Mouse (Mus musculus) lung, embryonic 14.5 days (tissue): ENCODE data around the gene Plekhg3. TPM values are rescaled to one million over a fixed set of nuclear protein-coding genes. Genes with fewer than 3 reads are reported as not detected.

ENCODE experiments used
- ATAC-seq: fragments of 200-750 bp; cut with Nextera tagmentation; 2 replicates; pipeline ENCODE4 v1.8.0; 2017; ENCODE audit warnings: mild to moderate bottlenecking, moderate TSS enrichment, moderate library complexity; ENCODE audit not compliant: insufficient read depth
- DNase-seq: peaks from one replicate; pipeline ENCODE4 v3.0.0-alpha.2; 2015
- H3K27ac ChIP-seq: fragments of 300-500 bp; sonication (generic); 2 replicates; pipeline ENCODE4 v1.5.1; 2014; ENCODE audit warnings: low read depth, mild to moderate bottlenecking, moderate library complexity
- H3K27me3 ChIP-seq: fragments of 300-500 bp; sonication (generic); 2 replicates; pipeline ENCODE4 v1.6.1; 2014; ENCODE audit warnings: low read length, control low read depth; ENCODE audit not compliant: insufficient read depth
- H3K36me3 ChIP-seq: fragments of 300-500 bp; sonication (generic); 2 replicates; pipeline ENCODE4 v1.6.1; 2014; ENCODE audit warnings: control low read depth; ENCODE audit not compliant: insufficient read depth
- H3K4me1 ChIP-seq: fragments of 300-500 bp; sonication (generic); 2 replicates; pipeline ENCODE4 v1.6.1; 2014; ENCODE audit warnings: antibody characterized with exemption, control low read depth; ENCODE audit not compliant: insufficient read depth
- H3K4me2 ChIP-seq: fragments of 300-500 bp; sonication (generic); 2 replicates; pipeline ENCODE4 v1.6.1; 2014; ENCODE audit warnings: mild to moderate bottlenecking
- H3K4me3 ChIP-seq: fragments of 300-500 bp; sonication (generic); 2 replicates; pipeline ENCODE4 v1.5.1; 2014; ENCODE audit warnings: low read depth, low read length
- H3K9ac ChIP-seq: fragments of 300-500 bp; sonication (generic); 2 replicates; pipeline ENCODE4 v1.6.1; 2014
- H3K9me3 ChIP-seq: fragments of 300-500 bp; sonication (generic); 2 replicates; pipeline ENCODE4 v1.6.1; 2016; ENCODE audit warnings: low read depth, low read length, control low read depth
- CTCF ChIP-seq: IDR thresholded peaks from 2 replicates; pipeline ENCODE4 v1.5.1; 2016; ENCODE audit warnings: antibody characterized with exemption, low read depth
- WGBS: fragments of 180-500 bp; shearing (Covaris S2); extraction: QIAGEN DNeasy Blood & Tissue Kit; methylation state at CpG from one replicate; pipeline ENCODE4 v1.1.7; 2014; 5-methylcytosine and 5-hydroxymethylcytosine counted together
- polyA plus RNA-seq: library from polyadenylated mRNA; unstranded; fragments of >200 nt; fragmentation: Nextera tagmentation; extraction: Ambion mirVana; gene quantifications from 2 replicates; pipeline ENCODE4 v1.2.1, GENCODE M21; 2014

The Plekhg3 gene
- polyA plus RNA-seq, 1 experiment from 2014 or later: 9.0 TPM

DNA sequence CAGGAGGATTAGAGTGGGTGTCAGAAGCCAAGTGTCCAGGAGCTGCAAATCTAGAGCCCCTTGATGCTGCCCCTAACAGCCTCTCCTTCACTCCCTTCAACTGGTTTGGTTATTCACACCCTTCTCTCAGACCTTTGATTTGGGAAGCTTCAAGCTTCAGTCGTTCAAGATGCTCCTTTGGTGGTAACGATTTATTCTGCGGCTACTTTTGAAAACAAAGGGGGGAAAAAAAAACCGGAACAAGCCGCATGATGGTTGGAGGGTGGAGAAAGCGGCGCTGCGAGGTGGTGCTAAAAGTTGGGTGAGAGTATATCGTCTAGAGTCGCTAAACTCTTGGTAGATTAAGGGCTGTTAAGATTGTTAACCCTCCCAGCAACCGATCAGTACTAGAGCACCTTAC, 3.5 kb downstream of the Plekhg3 start:
- peaks cover 26% of the 10 kb centered on the region for H3K27me3 ChIP-seq
- TF ChIP-seq CTCF: no peak
- H3K9me3 ChIP-seq: no peaks in the 10 kb centered on the region
- no peaks in the 10 kb centered on the region for H3K4me1 ChIP-seq
- ATAC-seq (no peak), DNase-seq (no peak)
- H3K36me3 ChIP-seq: no peaks in the 10 kb centered on the region
- WGBS: 4% methylated on average over 11 of the region's 11 CpGs
- peak overlapping the region; percentile 86 for H3K27ac ChIP-seq
- H3K9ac ChIP-seq: peak overlapping the region; percentile 82
- peak overlapping the region; percentile 86 for H3K4me2 ChIP-seq
- peak overlapping the region; percentile 73 for H3K4me3 ChIP-seq

DNA sequence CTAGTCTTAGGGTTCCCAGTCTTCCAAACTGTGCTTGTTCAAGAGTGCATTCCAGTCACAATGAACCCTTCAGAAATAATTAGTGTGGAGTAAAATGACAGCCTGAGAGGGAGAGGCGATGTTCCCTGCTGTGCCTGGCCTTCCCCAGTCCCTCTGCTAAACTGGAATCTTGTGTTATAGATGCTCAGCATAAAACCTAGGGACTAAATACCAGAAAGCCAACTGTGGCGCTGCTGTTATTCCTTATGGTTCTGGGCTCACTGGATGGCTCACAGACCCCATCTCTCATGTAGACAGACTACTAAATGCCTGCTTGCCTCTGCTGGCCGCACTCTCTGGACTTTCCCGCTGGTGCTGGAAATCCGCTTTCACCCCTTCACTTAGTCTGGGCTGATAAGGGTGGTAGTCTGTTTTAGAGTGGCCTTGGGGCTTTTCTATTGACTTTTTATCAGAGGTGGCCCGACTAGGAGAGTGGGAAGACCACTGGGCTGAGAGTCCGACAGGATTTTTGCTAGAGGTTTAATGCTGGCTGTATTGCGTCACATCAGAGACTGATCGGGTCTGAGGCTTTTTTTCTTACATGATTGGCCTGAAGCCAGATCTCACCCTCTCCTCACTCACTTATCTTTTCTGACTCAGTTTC, 4.1 kb downstream of the Plekhg3 start:
- no peaks in the 10 kb centered on the region; the same call in 1 of the 2 replicates for H3K9me3 ChIP-seq
- peaks cover 26% of the 10 kb centered on the region for H3K27me3 ChIP-seq
- H3K4me2 ChIP-seq: peak overlapping the region; percentile 86
- H3K36me3 ChIP-seq: no peaks in the 10 kb centered on the region
- ATAC-seq: no peak; the same call in 1 of the 2 replicates
- no peaks in the 10 kb centered on the region for H3K4me1 ChIP-seq
- WGBS: 9% methylated on average over 9 of the region's 9 CpGs
- peak; percentile 61 for DNase-seq
- H3K27ac ChIP-seq: peak overlapping the region; percentile 86; the same call in 1 of the 2 replicates
- peak overlapping the region; percentile 73 for H3K4me3 ChIP-seq
- no peak for TF ChIP-seq CTCF
- H3K9ac ChIP-seq: peak overlapping the region; percentile 82

DNA sequence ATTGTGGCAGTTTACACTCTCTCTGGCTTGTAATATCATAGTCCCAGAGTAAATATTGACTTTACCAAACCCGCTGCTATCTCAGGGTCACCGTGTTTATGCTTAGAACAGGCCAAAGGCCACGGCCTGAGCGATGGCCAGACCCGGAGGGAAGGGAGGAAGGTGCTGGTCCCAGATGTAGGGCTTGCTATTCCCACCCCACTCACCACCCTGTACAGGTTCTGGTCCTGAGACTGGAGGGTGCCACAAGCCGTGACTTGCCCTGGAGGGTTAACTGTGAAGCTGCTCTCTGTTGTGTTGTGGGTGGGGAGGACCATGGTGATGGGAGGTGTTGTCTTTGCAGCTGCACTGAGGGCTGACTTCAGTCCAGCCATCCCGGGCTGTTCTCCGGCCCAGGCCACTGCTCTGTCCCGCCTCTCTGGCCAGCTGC, 4.8 kb downstream of the Plekhg3 start:
- Histone ChIP-seq H3K9me3 (no peaks in the 10 kb centered on the region; the same call in 1 of the 2 replicates), H3K9ac (peak overlapping the region; percentile 82), H3K4me1 (no peaks in the 10 kb centered on the region; the same call in 1 of the 2 replicates), H3K27me3 (peaks cover 25% of the 10 kb centered on the region), H3K36me3 (no peaks in the 10 kb centered on the region), H3K27ac (no peak overlapping the region), H3K4me2 (peak overlapping the region; percentile 86), H3K4me3 (peak overlapping the region; percentile 73)
- ATAC-seq: no peak
- TF ChIP-seq CTCF: no peak
- DNase-seq: no peak
- 30% methylated on average over 9 of the region's 9 CpGs for WGBS

DNA sequence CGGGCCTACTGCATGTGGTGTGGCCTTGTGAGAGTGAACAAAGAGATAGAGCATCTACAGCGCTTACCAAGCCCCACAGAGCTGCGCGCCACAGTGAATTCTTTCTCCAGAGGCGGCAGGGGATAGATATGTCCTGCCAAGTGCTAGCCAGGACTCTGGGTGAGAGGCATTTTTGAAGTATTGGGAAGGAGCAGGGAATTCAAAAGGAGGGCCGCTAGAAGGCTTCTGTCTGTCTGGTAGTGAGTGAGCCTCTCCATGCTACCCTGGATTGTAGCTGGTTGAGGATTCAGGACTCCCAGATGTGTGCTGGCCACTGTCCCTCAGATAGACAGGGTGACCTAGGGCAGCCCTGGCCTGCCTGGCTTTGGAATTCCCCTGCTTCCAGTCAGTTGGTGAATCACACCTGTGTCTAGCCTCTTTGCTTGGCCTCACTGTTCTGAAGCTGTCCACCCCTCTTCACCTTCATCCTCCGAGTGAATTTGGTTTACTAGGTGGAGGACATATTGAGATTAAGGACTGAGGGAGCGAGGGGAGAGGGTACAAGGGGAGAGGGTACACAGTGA, 6.0 kb downstream of the Plekhg3 start:
- no peak for ATAC-seq
- peaks cover 5% of the 10 kb centered on the region for H3K4me1 ChIP-seq
- DNase-seq: peak; percentile 27
- peak overlapping the region; percentile 4; the same call in 1 of the 2 replicates for H3K27ac ChIP-seq
- no peaks in the 10 kb centered on the region for H3K36me3 ChIP-seq
- H3K9me3 ChIP-seq: no peaks in the 10 kb centered on the region; the same call in 1 of the 2 replicates
- H3K27me3 ChIP-seq: peaks cover 14% of the 10 kb centered on the region
- H3K9ac ChIP-seq: no peak overlapping the region
- TF ChIP-seq CTCF: no peak
- no peak overlapping the region for H3K4me3 ChIP-seq
- peak overlapping the region; percentile 86 for H3K4me2 ChIP-seq
- 67% methylated on average over 8 of the region's 8 CpGs for WGBS

DNA sequence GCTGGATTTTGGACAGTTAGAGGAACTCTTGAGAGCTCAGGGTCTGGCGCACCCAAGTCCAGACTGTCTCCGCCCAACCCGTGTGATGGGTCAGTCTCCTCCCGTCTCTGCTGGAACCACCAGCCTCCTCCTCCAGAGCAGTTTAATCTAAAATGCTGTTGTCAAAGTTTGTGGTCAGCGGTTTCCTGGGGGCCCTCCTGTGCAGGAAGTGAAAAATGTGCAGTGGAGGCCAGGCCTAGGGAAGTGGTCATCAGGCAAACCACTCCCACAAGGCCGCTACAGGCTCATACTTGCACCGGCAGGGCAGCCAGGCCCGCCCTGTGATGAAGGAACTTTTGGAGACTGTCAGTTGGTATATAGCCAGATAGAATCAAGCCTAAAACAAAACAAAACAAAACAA, 6.7 kb downstream of the Plekhg3 start:
- Histone ChIP-seq H3K4me2 (no peak overlapping the region), H3K27me3 (peaks cover 6% of the 10 kb centered on the region), H3K9ac (no peak overlapping the region), H3K36me3 (no peaks in the 10 kb centered on the region), H3K4me1 (peaks cover 8% of the 10 kb centered on the region), H3K9me3 (no peaks in the 10 kb centered on the region; the same call in 1 of the 2 replicates), H3K27ac (no peak overlapping the region), H3K4me3 (no peak overlapping the region)
- ATAC-seq (no peak), DNase-seq (peak; percentile 32)
- WGBS: 79% methylated on average over 8 of the region's 8 CpGs
- TF ChIP-seq CTCF: no peak

DNA sequence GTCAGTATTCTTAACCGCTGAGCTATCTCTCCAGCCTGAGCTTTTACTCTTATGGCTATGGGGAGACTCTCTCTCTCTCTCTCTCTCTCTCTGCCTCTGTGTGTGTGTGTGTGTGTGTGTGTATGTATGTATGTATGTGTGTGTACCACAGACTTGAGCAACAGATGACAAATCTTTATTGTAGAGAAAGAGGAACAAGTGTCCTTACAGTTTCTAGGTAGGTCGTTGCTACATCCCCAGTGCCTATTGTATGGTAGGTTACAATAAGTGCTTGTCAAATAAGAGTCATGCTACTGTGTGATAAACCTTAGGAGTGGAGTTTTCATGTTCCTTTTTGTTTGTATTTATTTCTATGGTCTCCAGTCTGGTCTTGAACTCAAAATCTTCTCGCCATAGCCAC, 9.5 kb downstream of the Plekhg3 start:
- H3K9me3 ChIP-seq: no peaks in the 10 kb centered on the region; the same call in 1 of the 2 replicates
- no peak for ATAC-seq
- H3K9ac ChIP-seq: no peak overlapping the region
- WGBS: 78% methylated on average over 3 of the region's 3 CpGs
- H3K27me3 ChIP-seq: no peaks in the 10 kb centered on the region
- no peak overlapping the region for H3K4me2 ChIP-seq
- no peak for DNase-seq
- no peak overlapping the region for H3K4me3 ChIP-seq
- TF ChIP-seq CTCF: no peak
- H3K4me1 ChIP-seq: peaks cover 10% of the 10 kb centered on the region
- no peaks in the 10 kb centered on the region for H3K36me3 ChIP-seq
- no peak overlapping the region for H3K27ac ChIP-seq

DNA sequence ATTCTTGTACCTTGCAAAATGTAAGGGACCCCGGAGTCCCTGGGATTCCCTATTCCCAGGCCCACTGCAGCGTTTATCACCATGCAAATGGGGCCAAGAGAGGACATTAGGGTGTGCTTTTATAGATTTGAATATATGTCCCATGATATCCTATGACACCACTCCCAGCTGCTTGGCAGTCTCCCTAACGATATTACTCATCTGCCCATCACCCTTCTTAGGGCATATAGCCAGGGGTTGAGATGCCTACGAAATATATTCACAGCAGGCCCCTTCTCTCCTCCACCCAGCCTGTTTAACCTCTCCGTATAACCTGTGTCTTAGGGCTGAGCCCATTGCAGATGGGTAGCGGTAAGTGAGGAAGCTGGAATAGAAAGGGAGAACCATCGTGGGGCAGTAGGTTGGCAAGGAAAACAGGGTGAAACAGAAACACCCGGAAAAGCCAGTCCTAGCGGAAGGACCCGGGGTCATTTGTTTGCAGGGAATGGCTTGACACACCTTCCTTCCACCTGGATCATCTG, 10.1 kb downstream of the Plekhg3 start:
- no peak for TF ChIP-seq CTCF
- Histone ChIP-seq H3K9me3 (no peaks in the 10 kb centered on the region; the same call in 1 of the 2 replicates), H3K27me3 (no peaks in the 10 kb centered on the region), H3K4me1 (peaks cover 14% of the 10 kb centered on the region), H3K4me2 (no peak overlapping the region), H3K9ac (no peak overlapping the region), H3K36me3 (no peaks in the 10 kb centered on the region), H3K27ac (peak overlapping the region; percentile 18; the same call in 1 of the 2 replicates), H3K4me3 (no peak overlapping the region)
- no peak for ATAC-seq
- 66% methylated on average over 10 of the region's 10 CpGs for WGBS
- DNase-seq: no peak
